Mouse (Mus musculus) hindbrain, embryonic 16.5 days (tissue): ENCODE measurements around the gene Nudt16l1. TPM values are rescaled to one million over a fixed set of nuclear protein-coding genes. Genes with fewer than 3 reads are reported as not detected.
A peak's percentile ranks its signal among the peaks of the same experiment; 100 is the strongest.

ENCODE experiments used
- ATAC-seq: fragments of 200-750 bp; cut with Nextera tagmentation; 2 replicates; pipeline ENCODE4 v1.8.0; 2017; ENCODE audit warnings: moderate TSS enrichment, moderate library complexity
- H3K27ac ChIP-seq: fragments of 300-500 bp; sonication (generic); 2 replicates; pipeline ENCODE4 v1.5.1; 2014; ENCODE audit warnings: low read depth, mild to moderate bottlenecking, control low read depth, low read length, moderate library complexity
- H3K27me3 ChIP-seq: fragments of 300-500 bp; sonication (generic); replicated peaks from 2 replicates; pipeline ENCODE4 v1.6.1; 2014; ENCODE audit warnings: low read length; ENCODE audit not compliant: control insufficient read depth, insufficient read depth
- H3K36me3 ChIP-seq: fragments of 300-500 bp; sonication (generic); 2 replicates; pipeline ENCODE4 v1.6.1; 2014; ENCODE audit warnings: mild to moderate bottlenecking, low read length, moderate library complexity, mixed read lengths; ENCODE audit not compliant: control insufficient read depth, insufficient read depth
- H3K4me1 ChIP-seq: fragments of 300-500 bp; sonication (generic); 2 replicates; pipeline ENCODE4 v1.6.1; 2014; ENCODE audit warnings: low read depth, low read length; ENCODE audit not compliant: control insufficient read depth, insufficient read depth
- H3K4me2 ChIP-seq: fragments of 300-500 bp; sonication (generic); 2 replicates; pipeline ENCODE4 v1.6.1; 2014; ENCODE audit warnings: mild to moderate bottlenecking, low read length, control low read depth, moderate library complexity
- H3K4me3 ChIP-seq: fragments of 300-500 bp; sonication (generic); 2 replicates; pipeline ENCODE4 v1.5.1; 2014; ENCODE audit warnings: mild to moderate bottlenecking, low read length, control low read depth, moderate library complexity
- H3K9ac ChIP-seq: fragments of 300-500 bp; sonication (generic); 2 replicates; pipeline ENCODE4 v1.6.1; 2014; ENCODE audit warnings: low read depth, mild to moderate bottlenecking, control low read depth, low read length, moderate library complexity
- H3K9me3 ChIP-seq: fragments of 300-500 bp; sonication (generic); 2 replicates; pipeline ENCODE4 v1.6.1; 2014; ENCODE audit warnings: mild to moderate bottlenecking, low read length, moderate library complexity; ENCODE audit not compliant: control insufficient read depth
- WGBS: fragments of 180-500 bp; shearing (Covaris S2); extraction: QIAGEN DNeasy Blood & Tissue Kit; methylation state at CpG from one replicate; pipeline ENCODE4 v1.1.7; 2014; 5-methylcytosine and 5-hydroxymethylcytosine counted together
- polyA plus RNA-seq: library from polyadenylated mRNA; unstranded; fragments of >200 nt; fragmentation: Nextera tagmentation; extraction: Ambion mirVana; gene quantifications from 2 replicates; pipeline ENCODE4 v1.2.1, GENCODE M21; 2015

The Nudt16l1 gene
- polyA plus RNA-seq = 132 and 137 TPM in 2 replicates

DNA sequence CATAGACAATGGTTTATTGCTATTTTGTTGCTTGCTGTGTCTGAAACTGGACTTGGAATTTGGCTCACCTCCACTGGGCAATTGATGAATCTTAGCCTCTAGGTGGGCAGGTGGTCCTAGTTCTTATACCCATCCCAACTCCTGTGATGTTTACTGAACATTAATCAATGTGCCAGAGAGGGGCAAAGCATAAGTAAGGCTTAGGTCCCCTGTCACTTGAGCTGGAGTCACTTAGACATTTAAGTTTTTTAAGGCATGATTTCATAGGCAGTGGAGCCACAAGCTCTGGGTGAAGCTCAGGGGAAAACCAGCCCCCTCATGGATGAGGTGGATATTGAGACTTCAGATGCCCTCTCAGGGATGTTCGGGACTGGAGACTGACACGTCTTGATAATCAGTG, at the start of gene Nudt16l1:
Gene Nudt16l1 (plus strand): TSS at position 301 of the 400 bp plus-strand sequence.
- Histone ChIP-seq H3K4me3 (peak within 1 kb of the TSS; percentile 74), H3K36me3 (peaks cover 31% of the 10 kb centered on the region), H3K9ac (peak within 1 kb of the TSS; percentile 82)

DNA sequence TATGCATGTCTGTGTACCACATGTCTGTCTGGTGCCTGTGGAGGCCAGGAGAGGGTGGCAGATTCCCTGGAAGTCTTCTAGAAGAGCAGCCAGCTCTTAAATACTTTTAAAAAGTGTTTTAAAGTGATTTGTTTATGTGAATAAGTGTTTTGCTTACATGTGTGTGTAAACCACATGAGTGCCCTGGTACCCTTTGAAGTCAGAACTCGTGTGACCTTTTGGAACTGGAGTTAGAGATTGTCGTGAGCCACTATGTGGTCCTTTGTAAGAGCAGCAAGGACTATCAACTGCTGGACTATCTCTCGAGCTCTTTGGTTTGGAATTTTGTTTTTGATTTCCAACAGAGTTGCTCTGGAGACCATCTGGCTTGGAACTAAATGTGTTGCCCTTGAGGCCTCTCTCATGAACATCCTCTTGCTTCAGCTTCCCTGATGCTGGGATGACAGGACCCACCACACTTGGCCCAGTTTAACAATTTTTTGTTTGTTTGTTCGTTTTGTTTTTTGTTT, 48.3 kb upstream of the Nudt16l1 start:
- H3K36me3 ChIP-seq = no peaks in the 10 kb centered on the region
- no peak overlapping the region for H3K4me2 ChIP-seq
- H3K27ac ChIP-seq = no peak overlapping the region
- H3K4me3 ChIP-seq = no peak overlapping the region
- no peak overlapping the region for H3K9ac ChIP-seq
- no peaks in the 10 kb centered on the region for H3K27me3 ChIP-seq
- WGBS = 73% methylated on average over 4 of the region's 4 CpGs
- no peaks in the 10 kb centered on the region for H3K9me3 ChIP-seq
- no peak for ATAC-seq
- peaks cover 23% of the 10 kb centered on the region for H3K4me1 ChIP-seq

More for the DNA sequence above, at the start of gene Nudt16l1:
- H3K27ac ChIP-seq = peak within 1 kb of the TSS; percentile 85
- H3K4me2 ChIP-seq = peak within 1 kb of the TSS; percentile 76
- no peak for ATAC-seq
- no peaks in the 10 kb centered on the region for H3K9me3 ChIP-seq
- 3% methylated on average over 2 of the region's 2 CpGs for WGBS
- H3K4me1 ChIP-seq = peaks cover 13% of the 10 kb centered on the region
- no peaks in the 10 kb centered on the region for H3K27me3 ChIP-seq

DNA sequence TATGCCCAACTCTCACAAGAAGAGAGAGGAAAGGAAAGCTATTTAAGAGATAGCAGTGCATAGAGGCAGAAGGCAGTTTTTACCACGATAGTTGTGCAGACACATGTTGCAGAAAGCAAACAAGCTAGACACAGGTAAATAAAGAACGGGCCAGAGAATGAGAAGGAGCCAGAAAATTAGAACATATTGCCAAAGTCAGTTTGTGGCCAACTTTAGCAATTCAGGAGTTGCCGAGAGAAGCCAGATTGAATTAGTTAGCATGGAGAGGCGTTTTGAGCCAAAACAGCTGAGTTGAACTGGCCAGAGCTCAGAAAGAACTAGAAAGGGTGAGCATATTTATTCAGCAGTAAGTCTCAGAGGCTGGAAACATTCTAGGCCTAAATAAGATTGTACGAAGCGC, 46.4 kb upstream of the Nudt16l1 start:
- Histone ChIP-seq H3K4me3 (no peak overlapping the region), H3K36me3 (no peaks in the 10 kb centered on the region), H3K27ac (no peak overlapping the region), H3K9me3 (no peaks in the 10 kb centered on the region), H3K4me2 (no peak overlapping the region), H3K4me1 (peaks cover 21% of the 10 kb centered on the region), H3K27me3 (no peaks in the 10 kb centered on the region), H3K9ac (no peak overlapping the region)
- no peak for ATAC-seq
- WGBS = 80% methylated on average over 6 of the region's 6 CpGs

DNA sequence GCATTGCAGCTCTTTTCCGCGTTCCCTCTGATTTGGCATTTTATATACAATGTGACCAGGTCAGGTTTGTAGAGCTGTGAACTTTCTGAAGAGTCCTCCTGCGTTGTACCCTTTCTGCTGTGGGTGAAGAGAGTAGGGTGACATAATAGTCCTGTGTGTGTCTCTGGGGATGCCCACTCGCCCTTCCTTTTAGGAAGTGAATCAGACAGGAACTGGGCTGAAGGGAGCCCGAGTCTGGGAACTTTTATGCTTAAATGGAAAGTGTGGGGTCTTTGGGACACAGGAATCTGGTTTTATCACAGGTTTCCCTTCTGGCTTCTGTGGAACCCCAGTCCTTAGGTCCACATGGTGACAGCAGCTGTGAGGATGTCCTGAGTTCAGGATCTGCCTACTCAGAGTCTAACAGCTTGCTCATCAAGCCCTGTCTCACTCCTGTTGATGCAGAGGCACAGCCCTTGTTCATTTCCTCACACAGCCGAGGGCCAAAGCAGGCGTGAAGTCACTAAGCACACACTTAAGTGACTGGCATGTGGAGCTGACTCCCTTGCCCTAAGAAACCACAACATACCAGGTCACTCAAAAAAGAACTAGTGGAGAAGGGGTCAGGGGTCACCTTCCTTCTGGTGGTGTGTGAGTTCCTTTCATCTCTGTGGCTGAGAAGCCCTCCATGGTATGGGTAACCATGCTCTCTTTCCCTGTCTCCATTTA, 44.2 kb upstream of the Nudt16l1 start:
- peaks cover 5% of the 10 kb centered on the region for H3K4me1 ChIP-seq

DNA sequence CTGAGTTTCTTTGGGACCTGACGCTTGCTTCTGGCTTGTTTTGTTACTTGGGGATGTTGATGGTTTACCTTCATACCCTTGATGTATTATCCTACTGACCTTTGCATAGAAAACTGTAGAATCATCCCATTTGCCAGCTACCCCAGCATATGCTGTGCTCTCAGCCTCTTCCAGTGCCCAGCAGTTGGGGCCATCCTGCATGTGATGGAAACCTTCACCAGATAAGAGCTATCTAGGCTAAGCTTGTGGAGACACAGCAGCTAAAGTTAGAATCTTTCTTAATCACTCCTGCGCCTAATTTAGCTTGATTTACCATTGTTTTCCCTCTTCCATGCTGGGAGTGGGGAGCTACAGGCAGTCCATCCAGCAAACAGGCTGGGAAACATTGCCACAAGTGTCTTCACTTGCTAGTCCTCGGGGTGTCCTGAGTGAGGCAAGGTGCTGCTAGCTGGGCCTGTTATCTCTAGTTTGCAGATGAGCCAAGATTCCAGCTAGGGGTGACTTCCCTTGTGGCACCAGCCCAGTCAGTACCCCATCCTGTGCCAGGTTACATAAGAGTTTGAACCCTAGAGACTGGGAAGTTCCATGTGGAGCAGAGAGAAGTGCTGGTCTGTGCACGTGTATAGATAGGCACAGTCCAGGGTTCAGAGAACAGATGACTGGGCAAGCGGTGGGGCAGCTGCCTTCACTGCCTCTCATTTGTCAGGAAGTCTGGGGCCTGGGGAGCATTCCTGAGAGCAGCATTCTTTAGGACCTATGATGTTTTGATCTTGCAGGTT, 42.1 kb upstream of the Nudt16l1 start:
- no peak overlapping the region for H3K4me3 ChIP-seq
- H3K27ac ChIP-seq = no peak overlapping the region
- H3K9me3 ChIP-seq = no peaks in the 10 kb centered on the region
- no peaks in the 10 kb centered on the region for H3K36me3 ChIP-seq
- no peak for ATAC-seq
- 77% methylated on average over 5 of the region's 5 CpGs for WGBS
- no peaks in the 10 kb centered on the region for H3K27me3 ChIP-seq
- peaks cover 7% of the 10 kb centered on the region for H3K4me1 ChIP-seq
- no peak overlapping the region for H3K9ac ChIP-seq
- H3K4me2 ChIP-seq = no peak overlapping the region

More for the DNA sequence above, 44.2 kb upstream of the Nudt16l1 start:
- WGBS = 85% methylated on average over 7 of the region's 7 CpGs
- ATAC-seq = no peak
- Histone ChIP-seq H3K4me3 (no peak overlapping the region), H3K9me3 (no peaks in the 10 kb centered on the region), H3K4me2 (no peak overlapping the region), H3K27ac (no peak overlapping the region), H3K36me3 (no peaks in the 10 kb centered on the region), H3K27me3 (no peaks in the 10 kb centered on the region), H3K9ac (no peak overlapping the region)

DNA sequence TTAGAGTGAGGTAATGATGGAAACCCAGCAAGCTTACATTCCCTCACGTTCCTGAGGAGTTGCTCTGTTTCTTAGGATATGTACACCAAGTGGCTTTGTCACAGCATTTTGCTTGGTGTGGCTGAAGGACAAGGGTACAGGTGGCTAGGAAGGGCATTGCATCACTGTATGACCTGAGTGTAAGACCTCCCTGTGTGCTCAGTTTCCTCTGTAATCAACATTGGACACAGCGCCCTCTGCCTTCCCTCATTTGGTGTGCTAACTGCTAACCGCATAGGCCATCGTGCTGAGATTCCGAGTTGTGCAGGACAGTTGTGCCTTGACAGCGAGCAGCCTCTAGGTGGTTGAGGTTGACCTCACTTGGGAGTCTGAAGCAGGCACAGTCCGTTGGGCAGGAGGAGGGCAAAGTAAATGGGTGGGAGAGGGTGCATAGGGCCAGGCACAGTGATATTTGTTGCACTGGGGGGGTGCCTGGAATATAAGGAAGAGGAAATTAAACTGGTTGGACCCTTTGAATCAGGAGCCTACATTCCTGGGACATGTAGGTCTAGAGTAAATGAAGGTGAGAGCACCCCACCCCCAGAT, 41.3 kb upstream of the Nudt16l1 start:
- H3K27me3 ChIP-seq = no peaks in the 10 kb centered on the region
- H3K27ac ChIP-seq = no peak overlapping the region
- WGBS = 62% methylated on average over 7 of the region's 7 CpGs
- no peak overlapping the region for H3K4me2 ChIP-seq
- ATAC-seq = no peak
- no peaks in the 10 kb centered on the region for H3K36me3 ChIP-seq
- no peaks in the 10 kb centered on the region for H3K9me3 ChIP-seq
- no peak overlapping the region for H3K9ac ChIP-seq
- peaks cover 7% of the 10 kb centered on the region for H3K4me1 ChIP-seq
- H3K4me3 ChIP-seq = no peak overlapping the region

DNA sequence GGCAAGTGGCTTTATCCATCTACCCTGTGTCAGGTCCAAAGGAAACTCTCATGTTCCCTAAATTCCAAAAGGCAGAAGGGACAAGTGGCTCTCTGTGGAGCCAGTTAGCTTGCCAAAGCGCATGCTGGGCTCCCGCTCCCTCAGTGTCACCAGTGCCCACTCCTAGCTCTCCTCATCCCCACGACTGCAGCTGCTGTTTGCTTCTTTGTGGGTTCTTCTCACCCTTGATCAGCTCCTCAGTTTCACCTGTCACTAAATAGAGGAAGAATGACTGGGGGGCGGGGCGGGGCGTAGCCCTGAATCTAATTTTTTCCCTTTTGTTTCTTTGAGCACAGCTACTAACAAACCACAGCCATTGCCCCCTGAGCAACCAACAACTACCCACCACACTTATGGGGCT, 39.7 kb upstream of the Nudt16l1 start:
- WGBS = 84% methylated on average over 6 of the region's 6 CpGs
- Histone ChIP-seq H3K27ac (no peak overlapping the region), H3K4me1 (peaks cover 7% of the 10 kb centered on the region), H3K4me3 (no peak overlapping the region), H3K27me3 (no peaks in the 10 kb centered on the region), H3K4me2 (no peak overlapping the region), H3K9me3 (no peaks in the 10 kb centered on the region), H3K36me3 (no peaks in the 10 kb centered on the region), H3K9ac (no peak overlapping the region)
- ATAC-seq = no peak

DNA sequence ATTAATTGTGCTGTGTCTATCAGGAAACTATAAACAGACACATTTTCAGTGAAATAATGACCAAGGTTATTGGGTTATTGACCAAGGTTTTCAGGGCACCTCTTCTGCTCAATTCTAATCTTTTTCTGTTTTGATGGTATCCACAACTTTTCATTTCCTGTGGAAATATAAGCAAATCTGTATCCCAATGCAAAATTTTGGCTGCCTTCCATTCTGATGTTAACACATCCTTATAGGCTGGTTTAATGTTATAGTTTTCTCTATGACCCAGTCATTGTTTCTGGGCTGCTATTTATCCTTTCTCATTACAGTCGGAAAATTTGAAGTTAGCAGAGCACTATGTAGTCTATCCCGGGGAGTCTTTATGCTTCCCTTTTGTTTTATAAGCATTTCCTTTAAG, 38.9 kb upstream of the Nudt16l1 start:
- H3K4me3 ChIP-seq = no peak overlapping the region
- H3K9ac ChIP-seq = no peak overlapping the region
- no peaks in the 10 kb centered on the region for H3K9me3 ChIP-seq
- H3K27ac ChIP-seq = no peak overlapping the region
- 81% methylated on average over 2 of the region's 2 CpGs for WGBS
- H3K4me2 ChIP-seq = no peak overlapping the region
- ATAC-seq = no peak
- H3K4me1 ChIP-seq = peaks cover 7% of the 10 kb centered on the region
- H3K27me3 ChIP-seq = no peaks in the 10 kb centered on the region
- no peaks in the 10 kb centered on the region for H3K36me3 ChIP-seq

DNA sequence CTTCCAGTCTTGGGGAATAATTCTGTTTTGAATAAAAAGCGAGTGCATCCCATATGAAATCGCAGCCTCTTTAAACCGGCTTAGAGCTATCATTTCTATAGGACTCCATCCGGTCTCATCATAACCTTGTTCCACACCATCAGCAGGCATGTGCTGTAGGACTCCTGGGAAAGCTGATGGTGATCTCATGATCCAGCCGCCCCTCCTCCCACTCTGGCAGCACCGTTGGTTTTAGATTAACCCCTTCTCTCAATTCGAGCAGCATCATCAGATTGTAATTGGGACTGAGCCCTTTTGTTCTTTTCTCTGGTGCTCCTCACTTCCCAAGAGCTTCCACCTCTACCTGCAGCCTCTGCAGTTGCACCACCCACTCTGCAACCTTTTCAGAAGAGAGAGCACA, 37.4 kb upstream of the Nudt16l1 start:
- Histone ChIP-seq H3K9me3 (no peaks in the 10 kb centered on the region), H3K9ac (no peak overlapping the region), H3K4me2 (no peak overlapping the region), H3K27me3 (no peaks in the 10 kb centered on the region), H3K4me1 (peaks cover 7% of the 10 kb centered on the region), H3K4me3 (no peak overlapping the region), H3K36me3 (no peaks in the 10 kb centered on the region), H3K27ac (no peak overlapping the region)
- no peak for ATAC-seq
- 54% methylated on average over 7 of the region's 7 CpGs for WGBS
